Mouse (Mus musculus): ENCODE results near the gene Pip4k2a.

Pip4k2a gene

GRCm38 (mm10) chr2:18956945-18957344, 41.0 kb downstream of the Pip4k2a start:
- in situ Hi-C loops (cut with MboI; ENCODE audit: low sequenced_read_pairs), result no loop called here

- in situ Hi-C loops (cut with MboI; ENCODE audit: low sequenced_read_pairs), result no loop called here
Measured at GRCm38 (mm10) chr2:18956424-18956823, 41.5 kb downstream of the Pip4k2a start.

GRCm38 (mm10) chr2:18955671-18956070, 42.3 kb downstream of the Pip4k2a start:
- in situ Hi-C loops (cut with MboI; ENCODE audit: low sequenced_read_pairs), result no loop called here

DNA sequence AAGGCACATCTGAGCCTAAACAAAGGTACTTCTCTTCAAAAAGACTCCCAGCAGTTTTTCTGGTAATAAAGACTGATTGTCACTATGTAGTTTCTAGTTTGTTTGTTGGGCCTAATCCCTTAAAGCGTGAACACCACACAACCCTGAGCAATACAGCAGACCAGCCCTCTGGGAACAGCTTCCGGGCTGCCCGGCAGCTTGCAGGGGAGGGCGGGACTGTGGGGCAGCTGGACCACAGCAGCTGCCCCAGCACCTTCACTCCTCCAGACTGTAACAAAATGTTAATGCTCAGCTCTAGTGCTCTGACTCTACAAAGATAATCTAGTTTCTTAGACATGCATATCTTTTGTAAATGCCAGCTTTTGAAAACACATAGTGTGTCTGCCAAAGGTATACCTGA, 42.9 kb downstream of the Pip4k2a start:
- in situ Hi-C loops (cut with MboI; ENCODE audit: low sequenced_read_pairs), result no loop called here

- in situ Hi-C loops (cut with MboI; ENCODE audit: low sequenced_read_pairs), result no loop called here
Measured at GRCm38 (mm10) chr2:18954422-18954821, 43.5 kb downstream of the Pip4k2a start.

DNA sequence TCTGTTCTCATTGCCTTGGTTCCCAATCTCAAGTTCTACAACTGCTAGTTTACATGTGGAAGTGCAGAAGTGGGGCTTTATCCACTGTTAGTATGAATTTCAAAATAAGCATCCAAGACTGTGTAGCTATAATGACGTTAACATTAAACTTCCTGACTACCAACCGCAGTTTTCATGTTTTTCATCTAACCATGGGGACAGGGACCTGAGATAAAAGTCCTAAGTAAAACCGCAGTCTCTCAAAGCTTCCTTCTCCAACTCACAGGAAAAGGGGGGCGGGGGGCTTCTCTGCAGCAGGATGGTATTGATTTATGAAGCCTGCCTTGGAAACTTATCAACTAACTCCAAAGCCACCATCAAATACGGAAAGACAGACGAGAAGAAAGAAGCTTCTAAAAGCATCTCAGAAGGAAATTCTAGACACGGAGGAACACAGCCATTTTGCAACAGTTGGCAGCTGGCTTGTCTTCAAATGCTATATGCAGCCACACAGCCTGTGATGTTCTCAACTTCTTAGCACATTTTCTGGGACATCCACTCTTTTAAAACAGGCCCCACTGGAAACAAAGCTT, 45.7 kb downstream of the Pip4k2a start:
- in situ Hi-C loops (cut with MboI; ENCODE audit: low sequenced_read_pairs), result no loop called here

- in situ Hi-C loops (cut with MboI; ENCODE audit: low sequenced_read_pairs), result no loop called here
Measured at GRCm38 (mm10) chr2:18950758-18951157, 47.2 kb downstream of the Pip4k2a start.

GRCm38 (mm10) chr2:18948741-18949140, 49.2 kb downstream of the Pip4k2a start:
- in situ Hi-C loops (cut with MboI; ENCODE audit: low sequenced_read_pairs), result no loop called here

- in situ Hi-C loops (cut with MboI; ENCODE audit: low sequenced_read_pairs), result no loop called here
Measured at GRCm38 (mm10) chr2:18947669-18948459, 50.1 kb downstream of the Pip4k2a start.

- in situ Hi-C loops (cut with MboI; ENCODE audit: low sequenced_read_pairs), result no loop called here
Measured at GRCm38 (mm10) chr2:18945438-18945837, 52.5 kb downstream of the Pip4k2a start.

DNA sequence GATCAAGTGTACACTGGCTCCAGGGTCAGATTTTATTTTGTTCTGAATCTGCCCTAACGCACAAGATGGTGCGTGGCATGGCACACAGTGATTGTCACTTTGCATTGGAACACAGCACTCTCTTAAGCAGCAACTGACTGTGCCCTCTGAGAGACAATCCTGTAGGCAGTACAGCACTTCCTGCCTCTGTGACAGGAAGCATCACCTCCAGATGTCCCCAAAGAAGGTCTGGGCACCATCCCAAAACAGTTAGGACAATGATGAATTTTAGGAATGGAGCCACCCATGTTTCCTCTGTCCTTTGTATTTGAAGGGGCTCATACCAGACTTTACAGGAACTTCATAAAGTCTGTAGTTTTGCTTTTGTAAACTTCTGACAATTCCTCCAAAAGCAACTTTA, 54.0 kb downstream of the Pip4k2a start:
- in situ Hi-C loops (cut with MboI; ENCODE audit: low sequenced_read_pairs), result no loop called here

GRCm38 (mm10) chr2:18943366-18943765, 54.6 kb downstream of the Pip4k2a start:
- in situ Hi-C loops (cut with MboI; ENCODE audit: low sequenced_read_pairs), result no loop called here

GRCm38 (mm10) chr2:18940693-18941270, 57.1 kb downstream of the Pip4k2a start:
- in situ Hi-C loops (cut with MboI; ENCODE audit: low sequenced_read_pairs), result no loop called here

GRCm38 (mm10) chr2:18938923-18939329, 59.0 kb downstream of the Pip4k2a start:
- in situ Hi-C loops (cut with MboI; ENCODE audit: low sequenced_read_pairs), result no loop called here

DNA sequence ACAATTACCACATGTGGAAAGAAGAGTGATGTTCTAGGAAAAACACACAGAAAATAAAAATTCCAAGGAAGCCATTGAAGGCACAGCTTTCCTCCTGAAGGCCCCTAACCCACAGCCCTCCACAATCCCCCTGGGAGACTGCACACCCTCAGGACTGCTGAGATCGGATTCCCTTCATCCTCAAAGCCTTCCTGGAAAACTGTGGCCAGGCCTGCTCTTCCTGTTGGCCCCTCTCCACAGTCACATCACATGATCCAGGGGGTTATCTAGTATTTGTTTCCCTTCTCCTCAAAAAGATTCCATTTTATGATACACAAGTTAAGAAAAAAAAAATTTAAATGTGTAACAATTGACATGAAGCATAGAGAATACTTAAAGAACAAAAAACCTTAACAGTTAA, 59.7 kb downstream of the Pip4k2a start:
- in situ Hi-C loops (cut with MboI; ENCODE audit: low sequenced_read_pairs), result no loop called here

DNA sequence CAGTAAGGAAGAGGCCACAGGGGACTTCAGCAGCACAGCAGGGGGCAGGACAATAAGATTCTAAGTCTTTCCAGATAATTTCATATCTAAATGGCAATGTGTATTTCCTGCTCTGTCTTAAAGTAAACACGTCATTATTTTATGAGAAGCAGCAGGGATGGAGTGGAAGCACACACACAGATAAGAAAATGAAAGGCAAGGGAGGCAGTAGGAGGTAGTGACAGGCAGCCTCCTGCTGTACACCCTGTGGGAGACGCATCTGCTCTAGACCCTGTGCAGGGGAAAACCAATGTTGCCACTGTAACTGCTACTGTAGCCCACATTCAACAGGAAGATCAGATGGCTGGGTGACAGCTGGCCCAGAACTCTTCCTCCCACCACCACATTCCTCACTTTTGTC, 60.3 kb downstream of the Pip4k2a start:
- in situ Hi-C loops (cut with MboI; ENCODE audit: low sequenced_read_pairs), result no loop called here

- in situ Hi-C loops (cut with MboI; ENCODE audit: low sequenced_read_pairs), result no loop called here
Measured at GRCm38 (mm10) chr2:18936446-18936845, 61.5 kb downstream of the Pip4k2a start.

GRCm38 (mm10) chr2:18935581-18936027, 62.3 kb downstream of the Pip4k2a start:
- in situ Hi-C loops (cut with MboI; ENCODE audit: low sequenced_read_pairs), result no loop called here

GRCm38 (mm10) chr2:18934131-18934530, 63.8 kb downstream of the Pip4k2a start:
- in situ Hi-C loops (cut with MboI; ENCODE audit: low sequenced_read_pairs), result no loop called here

DNA sequence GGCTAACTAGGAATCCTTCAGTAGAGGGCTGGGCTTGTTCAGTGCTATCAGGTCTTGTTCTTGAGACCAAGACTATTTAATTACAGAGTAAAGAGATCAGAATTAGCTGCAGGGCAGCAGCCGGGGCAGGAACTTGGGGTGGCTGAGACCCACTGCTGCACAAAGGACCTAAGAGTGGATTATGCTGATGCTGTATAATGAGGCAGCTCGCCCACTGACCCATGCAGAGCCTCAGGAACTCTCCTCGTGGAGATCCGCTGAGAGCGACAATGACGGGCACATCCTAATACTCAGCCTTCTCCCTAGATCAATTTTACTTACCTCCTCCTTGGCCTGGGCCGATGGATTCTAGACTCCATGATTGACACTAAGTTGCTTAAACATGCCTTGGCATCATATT, 64.5 kb downstream of the Pip4k2a start:
- in situ Hi-C loops (cut with MboI; ENCODE audit: low sequenced_read_pairs), result no loop called here

DNA sequence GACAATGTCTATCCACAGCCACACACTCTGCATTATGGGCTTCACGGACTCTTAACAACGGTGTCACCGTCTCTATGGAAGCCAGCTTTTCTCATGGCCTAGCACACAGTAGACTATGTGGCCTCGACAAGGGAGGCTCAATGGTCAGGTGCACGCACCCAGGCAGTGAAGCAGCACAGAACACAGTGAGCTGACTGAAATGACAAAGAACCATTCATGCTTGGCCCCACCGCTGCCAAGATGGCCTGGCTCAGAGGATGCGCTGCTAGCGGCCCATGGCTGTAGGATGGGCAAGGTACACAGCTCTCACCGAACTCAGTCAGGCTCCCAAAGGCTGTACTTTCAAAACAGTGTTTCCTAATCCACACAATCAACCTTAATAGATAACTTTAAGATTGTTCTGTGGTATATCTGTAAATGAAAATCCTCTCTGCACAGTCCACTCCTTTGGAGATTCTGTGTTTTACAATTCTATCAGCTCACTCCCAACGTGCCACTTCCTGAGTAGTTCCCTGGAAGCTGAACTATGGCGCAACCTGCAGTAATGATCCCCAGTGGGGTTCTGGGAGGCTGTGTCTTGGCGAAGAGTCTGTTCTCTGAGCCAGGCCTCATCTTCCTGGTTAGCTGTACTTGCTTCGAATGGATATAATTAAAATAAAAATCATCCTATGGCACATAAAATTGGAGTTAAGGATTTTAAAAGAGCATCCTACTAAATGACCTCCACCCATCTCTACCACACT, 67.4 kb downstream of the Pip4k2a start:
- in situ Hi-C loops (cut with MboI; ENCODE audit: low sequenced_read_pairs), result no loop called here
